Mouse (Mus musculus) frontal cortex, adult (tissue): ENCODE results near the gene 1700122O11Rik.

Source experiments
- ATAC-seq: cut with Nextera tagmentation; 2 replicates; pipeline ENCODE4 v1.9.2; 2017; ENCODE audit warnings: mild to moderate bottlenecking, moderate library complexity, mixed read lengths; ENCODE audit not compliant: low TSS enrichment

The 1700122O11Rik gene

DNA sequence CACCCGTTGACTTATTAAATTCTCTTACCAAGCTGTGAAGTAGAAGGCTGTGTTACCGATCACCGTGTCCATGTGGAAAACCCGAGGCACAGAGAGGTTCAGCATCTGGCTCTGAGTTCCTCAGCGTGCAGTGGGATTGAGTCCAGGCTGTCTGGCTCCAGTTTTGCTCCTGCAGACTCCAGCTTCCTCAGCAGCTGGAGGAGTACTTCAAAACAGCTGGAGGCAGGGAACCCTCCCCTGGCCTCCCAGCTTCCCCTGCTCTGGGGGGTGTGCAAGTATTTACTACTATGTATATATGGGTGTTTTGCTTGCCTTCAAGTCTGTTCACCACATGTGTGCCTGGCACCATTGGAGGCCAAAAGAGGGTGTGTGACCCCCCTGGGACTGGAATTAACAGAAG, 9.8 kb downstream of the 1700122O11Rik start:
- no peak for ATAC-seq

DNA sequence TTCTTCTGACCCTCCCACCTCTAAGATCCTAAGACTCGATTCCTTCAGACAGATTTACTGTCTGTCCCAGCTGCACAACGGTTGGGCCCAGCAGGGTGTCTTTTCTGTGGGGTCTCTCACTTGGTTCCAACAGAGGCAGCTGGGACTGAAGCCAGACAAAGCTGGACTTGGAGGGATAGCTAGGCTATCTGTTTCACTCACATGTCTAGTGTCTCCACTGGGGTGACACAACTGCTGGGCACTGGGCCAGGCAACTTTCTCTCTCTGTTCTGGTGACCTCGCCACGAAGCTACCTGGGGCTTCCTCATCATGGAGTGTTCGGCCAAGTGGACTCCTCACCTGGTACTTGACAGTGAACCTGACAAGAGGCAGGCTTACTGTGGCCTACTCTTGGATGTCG, 10.4 kb downstream of the 1700122O11Rik start:
- no peak for ATAC-seq

DNA sequence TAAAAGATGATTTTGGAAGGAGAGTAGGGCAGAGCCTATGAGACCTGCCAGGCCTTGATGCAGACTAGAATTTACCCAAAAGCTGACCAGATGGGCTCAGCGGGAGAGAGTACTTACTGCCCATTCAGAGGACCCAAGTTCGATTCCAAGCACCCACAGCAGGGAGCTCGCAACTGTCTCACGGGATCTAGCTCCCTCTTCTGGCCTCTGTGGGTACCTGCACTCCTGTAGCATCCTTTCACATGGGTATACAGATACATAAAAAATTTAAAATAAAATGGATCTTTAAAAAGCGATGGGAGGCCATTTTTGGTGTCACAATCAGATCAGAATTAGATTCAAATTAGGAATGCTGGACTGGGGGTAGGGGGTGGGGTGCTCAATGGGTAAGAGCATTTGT, 11.1 kb downstream of the 1700122O11Rik start:
- no peak for ATAC-seq

DNA sequence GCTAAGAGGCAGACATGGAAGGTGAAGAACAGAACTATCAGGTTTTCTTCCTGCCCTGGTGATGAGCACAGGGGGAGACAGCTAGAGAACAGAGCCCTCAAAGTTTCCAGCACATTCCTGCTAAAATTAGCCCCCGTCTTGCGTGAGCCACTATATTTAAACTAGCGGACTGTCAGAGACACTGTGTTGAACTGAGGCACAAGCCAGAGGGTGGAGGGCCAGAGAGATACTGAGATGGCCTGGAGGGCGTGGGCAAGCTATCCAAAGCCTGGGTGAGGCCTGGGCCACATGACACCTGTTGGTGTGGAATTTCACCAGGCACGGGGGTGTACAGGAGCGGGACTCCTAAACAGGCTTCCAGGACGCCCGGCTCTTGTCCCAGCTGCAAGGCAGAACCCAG, 14.0 kb downstream of the 1700122O11Rik start:
- no peak; the same call in 1 of the 2 replicates for ATAC-seq

DNA sequence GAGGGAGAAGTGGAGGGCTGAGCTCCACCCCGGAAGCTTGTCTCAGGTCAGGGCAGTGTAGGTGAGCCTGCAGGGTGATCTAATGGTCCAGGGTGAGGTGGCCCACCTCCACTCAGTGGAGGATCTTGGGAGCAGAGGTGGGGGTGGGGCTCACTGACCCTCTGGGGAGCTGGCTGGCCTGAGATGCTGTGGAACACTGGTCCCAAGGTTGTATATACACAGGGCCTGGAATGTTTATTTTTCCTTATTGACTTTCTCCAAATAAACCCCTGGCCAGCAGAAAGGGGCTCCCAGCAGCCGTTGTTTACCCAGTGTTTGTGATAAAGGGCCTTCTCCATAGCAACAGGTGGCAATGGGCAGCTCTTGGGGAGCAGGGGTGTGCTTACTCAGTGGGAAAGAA, 18.5 kb downstream of the 1700122O11Rik start:
- ATAC-seq: no peak

DNA sequence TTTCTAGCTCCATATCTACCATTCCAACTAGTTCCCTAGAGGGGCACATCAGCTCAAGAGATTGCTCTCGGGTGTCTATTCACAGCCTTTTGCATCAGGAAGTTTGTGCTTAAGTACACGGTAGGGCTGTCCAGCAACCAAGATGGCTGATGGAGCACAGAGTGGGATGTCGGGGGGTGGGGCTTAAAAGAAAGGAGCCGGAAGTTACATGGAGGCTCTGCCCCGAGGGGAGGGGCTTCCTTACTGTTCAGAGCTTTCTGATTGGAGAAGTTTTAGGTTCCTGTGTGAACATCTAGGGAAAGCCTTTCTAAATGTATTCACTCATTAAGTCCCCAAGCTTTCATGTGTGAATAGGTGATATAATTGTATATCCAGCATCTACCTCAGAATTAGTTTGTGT, 21.5 kb downstream of the 1700122O11Rik start:
- ATAC-seq: no peak

DNA sequence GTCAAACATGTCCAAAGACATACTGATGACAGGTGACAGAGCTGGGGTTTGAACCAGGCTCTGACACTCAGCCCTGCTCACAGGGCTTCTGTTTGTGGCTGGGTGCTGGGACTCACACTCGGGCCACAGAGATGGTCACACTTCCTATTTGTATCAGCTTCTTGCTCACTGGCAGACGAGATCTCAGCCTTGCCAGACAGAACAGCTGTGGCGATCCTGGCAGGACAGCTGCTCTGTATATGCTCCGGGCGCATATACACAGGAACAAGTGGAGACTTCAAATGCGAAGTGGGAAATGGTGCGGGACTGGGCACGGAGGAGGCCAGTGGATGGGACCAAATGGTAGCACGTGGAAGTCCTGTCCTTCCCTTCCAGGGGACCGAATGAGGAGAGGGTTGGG, 25.5 kb downstream of the 1700122O11Rik start:
- ATAC-seq: no peak

DNA sequence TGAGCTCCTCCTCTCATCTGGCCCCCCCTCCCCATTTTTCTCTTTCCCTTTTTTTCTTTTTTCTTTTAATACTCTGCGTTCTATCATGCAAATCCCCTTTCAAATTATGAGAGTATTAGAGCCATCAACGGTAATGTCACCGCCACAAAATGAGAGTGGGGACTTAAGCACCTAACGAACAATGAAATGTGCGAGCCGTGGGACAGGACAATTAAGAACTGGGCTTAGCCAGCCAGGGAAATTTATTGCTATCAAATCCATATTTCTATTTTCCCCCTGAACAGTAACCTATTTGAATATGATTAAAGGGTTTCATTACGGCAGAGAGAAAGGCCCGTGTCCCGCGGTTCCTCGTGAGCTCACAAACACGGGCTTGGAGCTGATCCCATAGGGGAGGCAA, 27.0 kb downstream of the 1700122O11Rik start:
- no peak for ATAC-seq

DNA sequence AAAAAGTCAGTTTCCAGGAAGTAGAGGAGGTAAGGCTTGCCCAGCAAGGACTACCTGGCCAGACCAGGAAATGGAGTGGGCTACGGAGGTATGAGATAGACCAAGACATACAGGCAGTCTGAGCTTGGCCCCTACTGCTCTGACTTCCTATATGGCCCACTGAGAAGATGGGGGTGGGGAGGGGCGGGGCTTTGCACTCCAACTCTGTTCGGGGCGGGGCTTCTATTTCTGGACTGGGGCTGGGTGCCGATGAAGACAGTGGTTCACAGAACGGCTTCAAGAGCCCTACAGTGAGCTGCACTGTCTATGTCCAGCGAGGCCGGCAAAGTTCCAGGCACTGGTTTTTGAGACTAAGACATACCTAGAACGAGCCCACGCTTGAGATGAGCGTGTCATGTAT, 27.8 kb downstream of the 1700122O11Rik start:
- ATAC-seq: no peak

DNA sequence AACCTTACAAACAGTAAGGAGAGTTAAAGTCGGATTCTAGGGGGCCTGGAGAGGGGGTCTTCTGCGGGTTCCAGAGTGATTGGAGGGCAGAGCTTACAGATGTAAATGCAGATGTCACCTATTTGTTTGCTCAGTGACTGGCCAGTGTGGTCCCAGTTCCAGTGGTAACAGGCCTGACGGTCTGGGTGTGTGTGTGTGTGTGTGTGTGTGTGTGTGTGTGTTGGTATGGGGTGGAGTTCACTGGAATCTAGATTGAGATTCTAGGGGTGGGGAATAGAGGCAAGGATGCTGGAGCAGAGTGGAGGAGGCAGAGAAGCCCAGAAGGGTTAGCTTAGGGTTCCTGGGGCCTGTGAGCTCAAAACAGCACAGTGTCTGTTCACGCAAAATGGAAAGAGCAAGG, 32.3 kb downstream of the 1700122O11Rik start:
- no peak for ATAC-seq

DNA sequence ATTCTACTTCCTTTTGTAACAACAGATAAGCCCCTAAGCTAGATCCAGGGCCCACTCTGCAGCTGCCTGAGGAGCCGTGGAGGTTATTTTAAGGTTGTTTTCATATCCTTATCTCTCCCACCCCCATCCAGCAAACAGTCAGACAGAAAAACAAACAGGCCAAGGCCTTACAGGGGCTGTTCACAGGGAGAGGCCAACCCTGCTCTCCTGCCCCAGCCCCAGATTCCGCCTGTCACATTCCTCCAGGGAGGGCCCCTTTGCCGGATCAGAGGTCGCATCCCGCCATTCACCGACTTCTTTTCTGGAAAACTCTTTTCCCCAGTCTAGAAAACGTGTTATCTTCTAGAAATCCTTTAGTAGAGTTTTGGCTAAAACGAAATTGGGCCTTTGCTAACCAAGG, 33.0 kb downstream of the 1700122O11Rik start:
- no peak for ATAC-seq

DNA sequence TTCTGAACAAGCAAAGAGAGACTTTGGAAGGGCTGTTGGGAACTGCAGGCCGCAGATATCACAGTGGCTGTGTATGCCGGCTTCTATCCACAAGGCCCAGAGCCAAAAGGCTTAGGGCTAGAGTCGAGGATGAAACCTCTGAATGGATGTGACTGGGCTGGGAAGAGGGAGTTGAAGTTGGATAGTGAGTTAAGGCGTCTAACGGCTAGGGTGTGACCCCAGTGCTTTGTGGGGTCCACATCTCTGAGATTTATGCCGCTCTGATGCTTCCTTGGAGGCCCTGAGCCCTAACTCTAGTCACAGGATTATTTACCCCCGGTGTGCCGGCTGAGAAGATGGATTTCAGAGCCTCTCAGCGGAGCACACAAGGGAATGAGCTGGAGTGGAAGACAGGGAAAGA, 33.5 kb downstream of the 1700122O11Rik start:
- no peak for ATAC-seq

DNA sequence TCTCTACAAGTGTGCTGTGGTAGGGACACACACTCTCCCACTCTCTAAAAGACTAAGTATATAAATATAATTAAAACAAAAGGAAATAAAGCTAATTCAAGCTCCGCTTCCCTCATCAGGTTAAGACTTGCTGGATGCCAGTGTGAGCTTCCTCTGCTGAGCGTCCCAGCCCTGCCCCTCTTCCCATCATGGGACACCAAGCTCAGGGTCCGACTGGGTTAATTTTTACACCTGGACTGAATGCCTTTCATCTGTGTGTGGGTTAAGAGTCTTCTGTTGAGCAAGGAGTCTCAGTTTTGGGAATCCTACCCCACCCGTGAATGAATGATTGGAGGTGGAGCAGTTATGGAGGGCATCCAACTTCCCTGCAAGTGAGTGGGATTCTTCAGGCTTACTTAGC, 35.6 kb downstream of the 1700122O11Rik start:
- no peak for ATAC-seq

DNA sequence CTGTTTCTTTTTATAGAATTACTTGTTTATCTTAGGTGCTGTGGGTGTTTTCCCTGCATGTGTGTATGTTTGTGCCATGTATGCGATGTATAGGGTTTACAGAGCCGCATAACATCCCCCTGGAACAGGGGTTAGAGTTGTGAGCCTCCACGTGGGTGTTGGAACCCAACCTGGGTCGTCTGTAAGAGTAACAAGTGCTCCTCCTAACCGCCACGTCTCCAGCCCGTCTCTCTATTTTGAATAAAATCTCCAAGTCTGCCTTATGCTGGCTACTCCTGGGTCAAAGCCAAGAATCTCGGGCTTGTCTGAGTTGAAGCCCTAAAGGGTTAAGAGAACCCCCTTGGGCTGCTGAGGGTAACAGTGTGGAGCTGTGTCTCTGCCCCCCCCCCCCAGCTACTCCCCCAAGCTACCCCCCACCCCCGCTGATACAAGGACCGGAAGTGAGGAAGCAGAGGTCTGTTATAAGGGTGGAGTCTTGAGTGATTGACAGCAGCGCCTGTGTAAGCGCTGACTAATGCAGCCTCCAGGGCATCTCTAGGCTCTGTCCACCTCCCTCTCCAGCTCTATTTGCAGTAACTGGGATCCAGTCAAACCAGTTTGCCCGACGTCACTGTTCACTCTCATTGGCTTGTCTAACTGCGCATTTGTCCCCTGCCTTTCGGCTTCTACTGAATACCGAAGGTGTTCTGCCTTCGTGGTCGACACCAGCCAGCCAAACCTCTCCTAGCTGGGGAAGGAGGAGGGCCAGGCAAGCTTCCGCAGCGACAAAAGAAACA, 36.3 kb downstream of the 1700122O11Rik start:
- ATAC-seq: peak; percentile 98

DNA sequence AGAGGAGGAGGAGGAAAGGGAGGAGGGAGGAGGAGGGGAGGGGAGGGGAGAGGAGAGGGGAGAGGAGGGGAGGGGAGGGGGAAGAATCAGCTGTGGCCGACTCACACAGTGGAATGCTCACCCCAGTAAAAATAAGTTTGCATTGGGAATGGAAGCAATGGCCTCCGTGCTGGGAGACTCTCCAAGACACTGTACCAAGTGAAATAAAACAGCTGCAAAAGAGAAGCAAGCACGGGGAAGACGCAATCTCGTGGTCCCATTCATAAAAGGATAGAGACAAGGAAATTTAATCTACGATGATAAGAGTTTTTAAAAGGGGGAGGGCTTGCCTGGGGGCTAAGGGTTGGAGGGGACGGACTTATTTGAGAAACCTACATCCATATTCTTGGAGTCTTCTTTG, 36.9 kb downstream of the 1700122O11Rik start:
- no peak for ATAC-seq

DNA sequence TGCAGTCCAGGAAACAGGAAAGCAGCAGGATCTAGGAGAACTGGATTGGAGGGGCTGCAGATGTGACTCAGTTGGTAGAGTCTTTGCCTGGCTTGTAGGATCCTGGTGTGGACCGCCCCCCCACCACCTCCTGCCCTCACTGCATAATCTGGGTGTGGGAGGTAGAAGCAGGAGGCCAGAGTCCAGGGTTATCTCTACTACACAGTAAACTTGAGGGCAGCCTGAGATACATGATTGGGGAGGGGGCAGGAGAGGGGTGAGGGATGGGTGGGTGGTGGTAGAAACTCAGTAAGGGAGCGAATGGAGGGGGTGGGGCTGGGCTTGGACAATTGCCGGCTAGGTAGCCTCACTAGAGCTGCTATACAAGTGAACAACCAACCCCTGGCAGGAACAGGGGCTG, 38.3 kb downstream of the 1700122O11Rik start:
- ATAC-seq: no peak

DNA sequence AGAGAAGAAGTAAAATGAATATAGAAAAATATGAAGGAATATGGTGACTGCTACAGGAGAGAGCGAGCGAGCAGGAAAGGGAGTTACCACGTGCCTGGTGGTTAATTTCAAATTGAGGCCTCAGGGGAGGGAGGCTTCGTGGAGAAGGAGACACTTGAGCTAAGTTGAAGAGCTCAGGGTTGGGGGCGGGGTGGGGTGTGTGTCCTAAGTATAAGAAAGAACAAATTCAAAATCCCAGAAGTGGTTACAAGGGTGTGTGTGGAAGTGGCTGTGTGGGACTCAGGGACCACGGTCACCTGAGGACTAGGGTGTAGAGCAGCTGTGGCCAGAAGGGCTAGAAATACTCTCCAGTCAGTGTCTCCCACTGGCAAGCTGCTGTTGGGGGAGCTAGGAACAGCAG, 38.7 kb downstream of the 1700122O11Rik start:
- no peak for ATAC-seq

DNA sequence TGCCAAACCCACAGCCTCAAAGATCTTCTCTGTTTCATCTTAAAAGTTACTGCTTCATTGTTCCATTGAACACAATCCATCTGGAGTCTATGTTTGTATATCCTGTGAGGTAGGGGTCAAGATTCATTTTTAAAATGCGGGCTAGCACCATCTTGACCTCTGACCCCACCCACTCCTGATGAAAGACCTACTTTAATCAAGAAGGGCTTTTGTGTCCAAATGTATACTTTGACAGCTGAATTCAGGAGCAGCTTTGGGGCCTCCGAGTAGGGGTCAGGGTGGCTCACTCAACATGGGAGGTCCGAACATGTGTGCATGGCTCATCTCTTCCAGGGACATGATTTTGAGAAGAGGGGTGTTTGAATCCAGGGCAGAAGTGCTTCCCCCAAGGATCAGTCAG, 40.3 kb downstream of the 1700122O11Rik start:
- ATAC-seq: no peak

DNA sequence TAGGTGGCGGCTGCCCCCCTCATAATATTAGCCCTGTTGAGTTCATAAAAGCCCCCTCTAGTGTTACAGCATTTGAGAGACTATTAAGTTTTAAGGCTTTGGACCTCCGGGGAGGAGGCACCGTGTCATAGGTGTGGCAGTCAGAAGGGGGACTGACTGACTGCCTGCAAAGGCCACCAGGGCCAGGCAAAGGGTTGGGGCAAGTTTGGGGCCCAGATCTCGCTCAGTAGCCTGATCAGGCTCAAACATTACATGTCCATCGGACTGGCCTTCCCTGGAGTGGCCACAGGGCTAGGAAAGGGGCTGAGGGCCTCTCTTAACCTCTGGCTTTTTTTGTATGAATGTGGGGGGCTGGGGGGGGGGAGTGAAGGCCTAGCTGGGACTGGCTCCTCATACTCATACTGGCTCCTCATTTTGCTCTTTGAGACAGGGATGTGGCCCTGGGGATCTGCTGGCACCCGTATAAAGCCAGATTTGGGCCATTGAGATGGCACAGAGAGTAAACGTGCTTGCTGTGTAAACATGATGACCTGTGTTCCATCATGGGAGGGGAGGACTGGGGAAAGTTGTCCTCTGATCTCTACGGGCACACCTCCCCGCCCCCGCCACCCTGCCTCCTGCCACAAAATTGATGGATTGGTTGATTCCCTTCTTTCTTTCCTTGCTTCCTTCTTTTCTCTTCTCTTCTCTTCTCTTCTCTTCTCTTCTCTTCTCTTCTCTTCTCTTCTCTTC, 47.5 kb downstream of the 1700122O11Rik start:
- ATAC-seq: no peak

DNA sequence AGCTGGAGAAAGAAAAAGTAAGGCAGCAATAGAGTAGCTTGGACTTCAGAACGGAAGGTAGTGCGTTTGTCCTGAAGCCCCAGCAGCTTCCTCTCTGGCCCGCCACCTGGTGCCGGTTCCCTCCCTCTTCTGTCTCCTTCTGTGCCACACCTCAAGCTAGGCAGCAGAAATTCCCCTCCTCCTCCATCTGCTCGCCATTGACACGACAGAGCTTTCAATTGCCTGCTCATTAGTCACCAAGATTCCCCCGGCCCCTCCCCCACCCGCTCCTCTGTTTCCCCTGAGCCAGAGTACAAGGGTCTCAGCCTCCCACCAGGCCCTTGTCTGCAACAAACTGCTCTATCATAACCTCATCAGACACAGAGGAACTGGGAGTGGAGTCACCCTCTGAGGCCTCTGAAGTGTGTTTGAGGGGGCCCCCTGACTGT, 48.1 kb downstream of the 1700122O11Rik start:
- ATAC-seq: no peak

DNA sequence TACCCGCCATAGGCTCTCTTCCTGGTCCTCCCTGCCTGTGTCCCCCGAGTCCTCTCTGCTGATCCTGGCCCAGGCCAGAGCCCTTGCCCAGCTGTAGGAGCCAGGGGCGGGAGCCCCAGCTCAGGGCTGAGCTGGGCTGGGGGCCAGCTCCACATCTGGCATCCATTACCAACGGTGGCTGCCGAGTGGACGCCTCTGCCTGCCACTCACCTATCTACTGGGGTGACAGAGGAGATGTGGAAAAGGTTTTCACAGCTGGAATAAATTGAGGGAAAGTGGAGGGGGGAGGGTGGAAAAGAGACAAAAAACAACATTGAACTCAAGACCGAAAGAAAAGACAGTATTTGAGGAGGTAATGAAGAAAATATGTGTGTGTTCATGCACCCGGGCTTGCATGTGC, 49.3 kb downstream of the 1700122O11Rik start:
- ATAC-seq: no peak

DNA sequence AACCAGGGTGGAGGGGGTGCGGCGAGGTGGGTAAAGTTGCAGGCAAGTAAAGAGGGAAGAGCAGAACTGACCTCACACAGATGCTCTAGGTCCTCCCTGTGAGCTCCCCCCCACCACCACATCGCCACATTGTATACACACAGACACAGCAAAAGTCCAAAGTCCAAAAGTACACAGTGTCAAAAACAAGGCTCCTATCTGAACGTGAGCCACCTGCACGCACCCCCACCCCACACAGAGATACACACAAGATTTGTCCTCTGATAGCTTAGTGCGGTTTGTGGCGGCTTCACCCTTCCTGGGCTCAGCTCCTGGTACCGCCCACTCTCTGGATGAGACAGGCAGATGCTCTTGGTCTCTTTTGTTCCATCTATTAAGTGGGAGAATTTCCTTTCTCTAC, 50.0 kb downstream of the 1700122O11Rik start:
- ATAC-seq: no peak
